Mouse (Mus musculus): ENCODE measurements around the gene Mgat5. TPM values are rescaled to one million over a fixed set of nuclear protein-coding genes. Genes with fewer than 3 reads are reported as not detected.
A peak's percentile ranks its signal among the peaks of the same experiment; 100 is the strongest.

Gene Mgat5
- 10 to 100 TPM; 11.4 to 11.8 TPM for total RNA-seq (2021)
- long read RNA-seq, experiment 1, partial matches to known transcripts: 0 of 7 reads
- long read RNA-seq, experiment 1, other reads (novel, unspliced or antisense): 7 of 7 reads
- long read RNA-seq, experiment 2, partial matches to known transcripts: 0 of 1 reads
- long read RNA-seq, experiment 2, other reads (novel, unspliced or antisense): 1 of 1 reads

- peak; percentile 93 to 95 for DNase-seq
Measured at GRCm38 (mm10) chr1:127204817-127205485, at the start of gene Mgat5. TSS of gene Mgat5 (plus strand) at chr1:127205015.

- DNase-seq: no peak
Measured at GRCm38 (mm10) chr1:127160118-127160760, 44.6 kb upstream of the Mgat5 start.

GRCm38 (mm10) chr1:127164589-127165160 is 40.1 kb upstream of the Mgat5 start:
- no peak for DNase-seq

- no peak for DNase-seq
Measured at GRCm38 (mm10) chr1:127166521-127166920, 38.3 kb upstream of the Mgat5 start.

- DNase-seq: no peak
Measured at GRCm38 (mm10) chr1:127167586-127167985, 37.2 kb upstream of the Mgat5 start.

GRCm38 (mm10) chr1:127168205-127168604 is 36.6 kb upstream of the Mgat5 start:
- no peak for DNase-seq

- DNase-seq: no peak
Measured at GRCm38 (mm10) chr1:127169516-127169915, 35.3 kb upstream of the Mgat5 start.

- DNase-seq: no peak
Measured at GRCm38 (mm10) chr1:127171361-127171760, 33.5 kb upstream of the Mgat5 start.

GRCm38 (mm10) chr1:127173448-127173847 is 31.4 kb upstream of the Mgat5 start:
- DNase-seq: no peak

- no peak for DNase-seq
Measured at GRCm38 (mm10) chr1:127192396-127192795, 12.4 kb upstream of the Mgat5 start.

GRCm38 (mm10) chr1:127199186-127199585 is 5.6 kb upstream of the Mgat5 start:
- no peak for DNase-seq

GRCm38 (mm10) chr1:127202360-127202759 is 2.5 kb upstream of the Mgat5 start:
- no peak for DNase-seq

- peak; percentile 31 to 61 for DNase-seq
Measured at GRCm38 (mm10) chr1:127203231-127203764, 1.5 kb upstream of the Mgat5 start.

- peak; percentile 13 to 18 for DNase-seq
Measured at GRCm38 (mm10) chr1:127205501-127206019, 745 bp downstream of the Mgat5 start.

- peak; percentile 62 to 71 for DNase-seq
Measured at GRCm38 (mm10) chr1:127206020-127206641, 1.3 kb downstream of the Mgat5 start.

- no peak for DNase-seq
Measured at GRCm38 (mm10) chr1:127206881-127207555, 2.2 kb downstream of the Mgat5 start.

- no peak for DNase-seq
Measured at GRCm38 (mm10) chr1:127208167-127208566, 3.4 kb downstream of the Mgat5 start.

- no peak for DNase-seq
Measured at GRCm38 (mm10) chr1:127212812-127213211, 8.0 kb downstream of the Mgat5 start.

GRCm38 (mm10) chr1:127213434-127213833 is 8.6 kb downstream of the Mgat5 start:
- DNase-seq: no peak

- DNase-seq: no peak
Measured at GRCm38 (mm10) chr1:127214585-127215232, 9.9 kb downstream of the Mgat5 start.

- DNase-seq: no peak
Measured at GRCm38 (mm10) chr1:127216979-127217378, 12.2 kb downstream of the Mgat5 start.
